ENCODE assay signal across 9 mouse cellular contexts in the genomic region with DNA sequence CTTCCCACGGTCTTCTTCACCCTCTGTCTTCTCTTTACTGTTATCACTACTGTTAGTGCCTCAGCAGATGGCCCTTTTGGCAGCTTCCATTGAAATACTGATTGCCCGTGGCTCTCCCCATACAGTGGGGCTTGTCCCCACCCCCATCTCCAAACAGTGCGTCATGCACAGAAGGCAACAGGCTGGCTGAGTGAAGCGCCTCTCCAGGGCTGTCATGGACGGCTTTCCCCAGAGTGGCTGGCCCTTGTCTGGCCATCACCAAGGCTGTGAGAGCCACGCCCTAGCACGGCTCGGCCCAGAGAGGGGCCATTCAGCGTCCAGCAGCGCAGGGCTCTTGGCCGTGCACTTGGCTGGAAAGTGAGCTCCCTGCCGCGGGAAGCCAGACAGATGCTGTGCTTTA.
A peak's percentile ranks its signal among the peaks of the same experiment; 100 is the strongest.
DNase-seq lines count a peak whose midpoint lies in the region; TF ChIP-seq lines count a peak whose summit lies in the region.
"Had no signal": no experiment of that assay in that cellular context is flagged by ENCODE, and none has a peak within 500 bp of the region (broad histone marks: within the 10 kb centered on the region; RNA-seq: fewer than 3 reads in every experiment).

No protein-coding gene starts in this region.

- H3K9ac ChIP-seq in heart, adult 2 months (ENCODE audit: low read depth, low read length): no peak overlapping the region

- H3K27ac ChIP-seq in heart, adult 2 months: no peak overlapping the region
- peak overlapping the region; percentile 78 for H3K27ac ChIP-seq in heart, embryonic 10.5 days

- intact Hi-C loops in heart, adult 2 months (cut with DNase I): no loop called here

- TF ChIP-seq EP300 in heart, adult 2 months (IDR thresholded peaks at IDR 0.05; ENCODE audit: insufficient read depth, low read depth, low read length): no peak

- no peak for TF ChIP-seq CTCF in heart, adult 2 months (IDR thresholded peaks at IDR 0.05)

- 49% methylated on average over 13 of the region's 13 CpGs for WGBS in heart, adult 2 months
- 23% methylated on average over 13 of the region's 13 CpGs for WGBS in heart, embryonic 10.5 days

- no peaks in the 10 kb centered on the region for H3K27me3 ChIP-seq in heart, adult 2 months (ENCODE audit: control insufficient read depth, insufficient read depth, low read length)
- H3K27me3 ChIP-seq in heart, embryonic 10.5 days (ENCODE audit: insufficient read depth, poor library complexity, severe bottlenecking): 0 out of 2 replicates have a peak, but pooled peaks cover 32% of the 10 kb centered on the region

- peak; percentile 57 to 64 for DNase-seq in heart, adult 2 months
- DNase-seq in heart, adult 8-10 months (ENCODE audit: low spot score): no peak
- peak; percentile 85 for DNase-seq in heart, embryonic 10.5 days (ENCODE audit: low spot score)
- DNase-seq in layer of hippocampus, adult 18-20 months (ENCODE audit: low spot score in 2 of 2): peak; percentile 70 to 77
- peak; percentile 60 for DNase-seq in lung, postnatal 14 days
- DNase-seq in thymus, postnatal 25 days: no peak
- DNase-seq in embryo, embryonic 10.5 days (ENCODE audit: low spot score): no peak
- DNase-seq in c-Kit-positive CD71-positive TER-119-positive erythroid progenitor cells, embryonic 14.5 days (ENCODE audit: low spot score): no peak

- no peaks in the 10 kb centered on the region for H3K79me2 ChIP-seq in heart, adult 2 months (replicated peaks; ENCODE audit: control insufficient read depth, insufficient read depth, low read length)

- H3K9me3 ChIP-seq in heart, embryonic 10.5 days: no peaks in the 10 kb centered on the region
- H3K9me3 ChIP-seq: megakaryocyte, embryonic 14.5 days had no signal

- peaks cover 4% of the 10 kb centered on the region; the same call in 1 of the 2 replicates for H3K4me1 ChIP-seq in heart, adult 2 months (ENCODE audit: control insufficient read depth, insufficient read depth, low read length)
- peaks cover 90% of the 10 kb centered on the region for H3K4me1 ChIP-seq in heart, embryonic 10.5 days

- TF ChIP-seq POLR2A in heart, adult 2 months (IDR thresholded peaks at IDR 0.05; ENCODE audit: insufficient read depth, low read depth, low read length): no peak

- no peak overlapping the region for H3K4me3 ChIP-seq in heart, adult 2 months
- H3K4me3 ChIP-seq in heart, embryonic 10.5 days: no peak overlapping the region
- H3K4me3 ChIP-seq: megakaryocyte, embryonic 14.5 days had no signal

- peaks cover 4% of the 10 kb centered on the region; the same call in 1 of the 2 replicates for H3K36me3 ChIP-seq in heart, adult 2 months (ENCODE audit: control insufficient read depth, insufficient read depth, low read length)
- H3K36me3 ChIP-seq in heart, embryonic 10.5 days: peaks cover 64% of the 10 kb centered on the region

Comparison
In these comparisons a context has a peak if more than half of its experiments do, and no peak if none do; other contexts are left out.
1. DNase-seq: peak in heart, adult 2 months (2 of 2), heart, embryonic 10.5 days (single experiment), layer of hippocampus, adult 18-20 months (2 of 2) and lung, postnatal 14 days (single experiment); none in heart, adult 8-10 months (single experiment), thymus, postnatal 25 days (single experiment), embryo, embryonic 10.5 days (single experiment) and c-Kit-positive CD71-positive TER-119-positive erythroid progenitor cells, embryonic 14.5 days (single experiment).